In genomic region chr7:45092048-45092447, GRCm38 (mm10) we compare ENCODE assay signal across 8 mouse cellular contexts. TPM values are rescaled to one million over a fixed set of nuclear protein-coding genes. Genes with fewer than 3 reads are reported as not detected.
DNase-seq lines count a peak whose midpoint lies in the region; ATAC-seq and TF ChIP-seq lines count a peak whose summit lies in the region.

Gene Rcn3 (minus strand): TSS chr7:45092221.

- no peaks in the 10 kb centered on the region for H3K9me3 ChIP-seq in intestine, embryonic 14.5 days (ENCODE audit: control insufficient read depth, low read length)
- H3K9me3 ChIP-seq in liver, embryonic 15.5 days (replicated peaks): no peaks in the 10 kb centered on the region
- no peaks in the 10 kb centered on the region for H3K9me3 ChIP-seq in neural tube, embryonic 12.5 days

- no peak for DNase-seq in spleen, adult 2 months (ENCODE audit: low read depth in 1 of 2, low spot score in 2 of 2)
- no peak for DNase-seq in spleen, adult 18-20 months
- peak; percentile 98 for DNase-seq in embryo, embryonic 10 days (ENCODE audit: low spot score)
- peak; percentile 87 to 94 for DNase-seq in gastrocnemius, postnatal 4 days (ENCODE audit: low spot score in 2 of 2)
- DNase-seq in intestine, embryonic 14.5 days (ENCODE audit: low spot score): peak; percentile 92

- no peak for TF ChIP-seq POLR2A in spleen, adult 2 months (IDR thresholded peaks at IDR 0.05; ENCODE audit: low read depth, low read length)

- no peak for TF ChIP-seq CTCF in spleen, adult 2 months (IDR thresholded peaks at IDR 0.05; ENCODE audit: extremely low read depth, insufficient read depth, insufficient read length, insufficient replicate concordance)

- no peaks in the 10 kb centered on the region; the same call in 1 of the 2 replicates for H3K36me3 ChIP-seq in spleen, adult 2 months (ENCODE audit: control insufficient read depth, insufficient read depth, low read length)
- peaks cover 23% of the 10 kb centered on the region for H3K36me3 ChIP-seq in intestine, embryonic 14.5 days (ENCODE audit: control insufficient read depth, insufficient read depth, low read length)
- H3K36me3 ChIP-seq in liver, embryonic 15.5 days (replicated peaks): no peaks in the 10 kb centered on the region
- peaks cover 5% of the 10 kb centered on the region for H3K36me3 ChIP-seq in neural tube, embryonic 12.5 days

- H3K9ac ChIP-seq in intestine, embryonic 14.5 days (ENCODE audit: low read length): peak within 1 kb of the TSS; percentile 79
- H3K9ac ChIP-seq in liver, embryonic 15.5 days: peak within 1 kb of the TSS; percentile 7; the same call in 1 of the 2 replicates
- H3K9ac ChIP-seq in neural tube, embryonic 12.5 days: peak within 1 kb of the TSS; percentile 56

- peaks cover 2% of the 10 kb centered on the region for H3K4me1 ChIP-seq in spleen, adult 2 months (ENCODE audit: control insufficient read depth, insufficient read depth, insufficient read length)
- H3K4me1 ChIP-seq in intestine, embryonic 14.5 days (replicated peaks; ENCODE audit: control insufficient read depth, insufficient read depth, low read length): peaks cover 22% of the 10 kb centered on the region
- H3K4me1 ChIP-seq in liver, embryonic 15.5 days (replicated peaks): peaks cover 40% of the 10 kb centered on the region
- peaks cover 12% of the 10 kb centered on the region; the same call in 1 of the 2 replicates for H3K4me1 ChIP-seq in neural tube, embryonic 12.5 days

- H3K4me3 ChIP-seq in spleen, adult 2 months (ENCODE audit: extremely low read depth, insufficient read depth, insufficient read length): peak within 1 kb of the TSS; percentile 38; the same call in 1 of the 2 replicates
- peak within 1 kb of the TSS; percentile 58 for H3K4me3 ChIP-seq in intestine, embryonic 14.5 days (ENCODE audit: low read depth, low read length)
- H3K4me3 ChIP-seq in liver, embryonic 15.5 days (replicated peaks): peak within 1 kb of the TSS; percentile 44
- peak within 1 kb of the TSS; percentile 45 for H3K4me3 ChIP-seq in neural tube, embryonic 12.5 days

- peak within 1 kb of the TSS; percentile 23 for H3K27ac ChIP-seq in spleen, adult 2 months (ENCODE audit: insufficient read depth, low read length)
- peak within 1 kb of the TSS; percentile 89 for H3K27ac ChIP-seq in intestine, embryonic 14.5 days (ENCODE audit: low read depth)
- peak within 1 kb of the TSS; percentile 41 for H3K27ac ChIP-seq in liver, embryonic 15.5 days (replicated peaks)
- no peak within 1 kb of the TSS for H3K27ac ChIP-seq in neural tube, embryonic 12.5 days

- H3K27me3 ChIP-seq in spleen, adult 2 months (ENCODE audit: control insufficient read depth, insufficient read depth, low read length): no peaks in the 10 kb centered on the region
- H3K27me3 ChIP-seq in intestine, embryonic 14.5 days (replicated peaks; ENCODE audit: control insufficient read depth, insufficient read depth, low read length): no peaks in the 10 kb centered on the region
- H3K27me3 ChIP-seq in liver, embryonic 15.5 days: no peaks in the 10 kb centered on the region; the same call in 1 of the 2 replicates
- H3K27me3 ChIP-seq in neural tube, embryonic 12.5 days (replicated peaks): no peaks in the 10 kb centered on the region; the same call in 1 of the 2 replicates

- peak; percentile 90 for ATAC-seq in intestine, embryonic 14.5 days (replicated peaks; ENCODE audit: low FRiP score, low TSS enrichment, low read depth)
- ATAC-seq in liver, embryonic 15.5 days (ENCODE audit: insufficient read depth): peak; percentile 71
- ATAC-seq in neural tube, embryonic 12.5 days (ENCODE audit: low FRiP score, low read depth): peak; percentile 88
- ATAC-seq in activated CD4-positive, CD25-positive, alpha-beta regulatory T cell, adult 4 months: no peak

- 2% methylated on average over 16 of the region's 16 CpGs for WGBS in spleen, adult 2 months
- 1% methylated on average over 16 of the region's 16 CpGs for WGBS in intestine, embryonic 14.5 days
- under 1% methylated on average over 16 of the region's 16 CpGs for WGBS in liver, embryonic 15.5 days (ENCODE audit: insufficient replicate concordance)
- WGBS in neural tube, embryonic 12.5 days: under 1% methylated on average over 16 of the region's 16 CpGs

- peak within 1 kb of the TSS; percentile 69 for H3K4me2 ChIP-seq in intestine, embryonic 14.5 days (ENCODE audit: low read length)
- H3K4me2 ChIP-seq in liver, embryonic 15.5 days: peak within 1 kb of the TSS; percentile 73
- peak within 1 kb of the TSS; percentile 69 for H3K4me2 ChIP-seq in neural tube, embryonic 12.5 days (replicated peaks)

RNA-seq across cellular contexts. Expression of gene Rcn3, which starts in this region (rescaled TPM):
- 96.5 and 100 TPM in 2 replicates for polyA plus RNA-seq in spleen, adult 2 months (2012; rRNA removed)
- total RNA-seq in gastrocnemius, postnatal 4 days (2021): 100 to 1,000 TPM; 172 to 192 TPM
- 313 and 323 TPM in 2 replicates for polyA plus RNA-seq in intestine, embryonic 14.5 days (2014; fragmentation: Nextera tagmentation; extraction: Ambion mirVana)
- 26.3 and 26.6 TPM in 2 replicates for polyA plus RNA-seq in liver, embryonic 15.5 days (2015; fragmentation: Nextera tagmentation; extraction: Ambion mirVana)
- polyA plus RNA-seq in neural tube, embryonic 12.5 days (2016; fragmentation: Nextera tagmentation; extraction: Ambion mirVana): 125 and 139 TPM in 2 replicates
- polyA plus RNA-seq in activated CD4-positive, CD25-positive, alpha-beta regulatory T cell, adult 4 months (2017; shearing (Covaris generic)): 1 to 10 TPM; 4.7 to 5.4 TPM

Comparison
In these comparisons a context has a peak if more than half of its experiments do, and no peak if none do; other contexts are left out.
1. DNase-seq: peak in embryo, embryonic 10 days (single experiment), gastrocnemius, postnatal 4 days (2 of 2) and intestine, embryonic 14.5 days (single experiment); none in spleen, adult 2 months (0 of 2) and spleen, adult 18-20 months (0 of 2).
2. H3K9ac ChIP-seq: peak in every context shown above with its lines; median percentile 79 in intestine, embryonic 14.5 days; 56 in neural tube, embryonic 12.5 days; 7 in liver, embryonic 15.5 days.
3. Peak in every context shown above with its lines, with median percentiles within 50 percentile points of each other: H3K4me3 ChIP-seq and H3K4me2 ChIP-seq.